Mouse (Mus musculus): ENCODE results near the gene Ccdc57. TPM values are rescaled to one million over a fixed set of nuclear protein-coding genes. Genes with fewer than 3 reads are reported as not detected.

Ccdc57 gene
- polyA plus RNA-seq, 1 experiment from 2014 or later = 1.6 TPM

DNA sequence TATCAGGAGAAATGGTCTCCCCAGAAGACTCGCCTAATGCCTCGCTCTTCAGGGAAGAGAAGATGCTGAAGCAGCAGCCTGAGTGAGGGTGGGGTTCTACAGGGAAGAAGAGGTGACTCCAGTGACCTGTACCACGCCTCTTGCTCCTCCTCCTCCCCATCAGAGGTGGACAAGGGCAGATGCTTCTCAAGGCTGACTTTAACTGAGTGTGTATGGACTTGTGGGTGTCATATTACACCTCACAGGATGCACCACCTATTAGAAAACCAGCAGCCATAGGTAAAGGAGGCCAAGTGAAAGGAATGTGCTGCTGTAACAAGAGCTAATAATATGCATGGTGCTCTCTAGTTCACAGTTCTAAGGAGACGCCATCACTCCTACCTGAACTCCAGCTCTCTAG is 32.9 kb upstream of the Ccdc57 start:
- 81% methylated on average over 4 of the region's 4 CpGs for WGBS (ENCODE audit: insufficient replicate concordance)
- H3K9me3 ChIP-seq (replicated peaks; ENCODE audit: control insufficient read depth, low read length) = no peaks in the 10 kb centered on the region
- no peak overlapping the region for H3K4me2 ChIP-seq (ENCODE audit: low read depth, low read length)
- ATAC-seq (ENCODE audit: low read depth) = no peak
- no peaks in the 10 kb centered on the region for H3K27me3 ChIP-seq (ENCODE audit: control insufficient read depth, insufficient read depth, low read depth, low read length)
- no peak overlapping the region for H3K9ac ChIP-seq (ENCODE audit: low read depth, low read length)
- no peak overlapping the region for H3K27ac ChIP-seq (ENCODE audit: low read length)
- H3K4me1 ChIP-seq (ENCODE audit: control insufficient read depth, low read depth, low read length) = no peaks in the 10 kb centered on the region
- H3K4me3 ChIP-seq (ENCODE audit: low read depth, low read length) = no peak overlapping the region
- peaks cover 89% of the 10 kb centered on the region for H3K36me3 ChIP-seq (ENCODE audit: control insufficient read depth, insufficient read depth)

DNA sequence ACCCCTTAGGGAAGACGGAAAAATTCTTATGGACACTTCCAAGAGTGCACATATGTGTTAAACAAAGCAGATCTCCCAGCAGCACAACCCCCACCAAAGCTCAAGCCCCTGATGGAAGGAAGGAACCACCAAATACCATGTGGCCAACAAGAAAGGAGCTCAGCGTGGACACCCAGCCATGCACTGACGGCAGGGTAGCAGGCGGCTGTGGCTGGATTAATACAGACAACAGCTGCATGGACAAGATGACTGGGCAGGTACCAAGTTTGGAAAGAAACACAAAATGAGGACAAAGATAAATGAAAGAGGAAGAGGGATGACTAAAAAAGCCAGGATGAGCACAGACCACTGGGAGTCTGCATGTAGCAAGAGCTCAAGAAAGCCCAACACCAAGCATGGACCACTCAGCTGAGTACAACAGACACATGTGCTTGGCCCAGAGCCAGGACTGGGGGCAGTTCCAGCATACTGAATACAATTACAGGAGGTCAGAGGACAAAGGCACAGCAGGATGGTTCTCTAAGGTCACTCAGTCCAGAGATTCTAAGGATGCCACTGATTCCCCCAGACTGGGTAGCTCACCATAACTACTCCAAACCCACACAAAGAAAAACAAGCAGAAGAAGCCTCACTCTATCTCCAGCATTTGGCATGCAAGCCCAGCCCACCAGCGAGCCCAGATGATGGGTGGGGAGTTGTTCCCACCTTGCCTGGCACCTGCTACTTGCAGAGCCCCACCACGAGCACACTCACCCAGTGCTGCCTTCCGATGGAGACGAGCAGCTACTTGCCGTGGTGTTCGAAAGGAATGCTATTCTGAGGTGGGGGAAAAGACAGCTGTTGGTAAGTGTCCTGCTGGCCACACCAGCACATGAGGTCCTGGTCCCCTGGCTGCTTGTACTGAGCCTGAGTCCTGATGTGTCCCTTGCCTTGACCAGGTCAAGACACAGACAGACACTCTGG is 31.8 kb upstream of the Ccdc57 start:
- H3K9ac ChIP-seq (ENCODE audit: low read depth, low read length) = no peak overlapping the region
- H3K36me3 ChIP-seq (ENCODE audit: control insufficient read depth, insufficient read depth) = peaks cover 80% of the 10 kb centered on the region
- no peak overlapping the region for H3K27ac ChIP-seq (ENCODE audit: low read length)
- H3K4me1 ChIP-seq (ENCODE audit: control insufficient read depth, low read depth, low read length) = peaks cover under 1% of the 10 kb centered on the region
- ATAC-seq (ENCODE audit: low read depth) = no peak
- H3K27me3 ChIP-seq (ENCODE audit: control insufficient read depth, insufficient read depth, low read depth, low read length) = no peaks in the 10 kb centered on the region
- no peaks in the 10 kb centered on the region for H3K9me3 ChIP-seq (replicated peaks; ENCODE audit: control insufficient read depth, low read length)
- 88% methylated on average over 10 of the region's 10 CpGs for WGBS (ENCODE audit: insufficient replicate concordance)
- no peak overlapping the region for H3K4me3 ChIP-seq (ENCODE audit: low read depth, low read length)
- H3K4me2 ChIP-seq (ENCODE audit: low read depth, low read length) = no peak overlapping the region

DNA sequence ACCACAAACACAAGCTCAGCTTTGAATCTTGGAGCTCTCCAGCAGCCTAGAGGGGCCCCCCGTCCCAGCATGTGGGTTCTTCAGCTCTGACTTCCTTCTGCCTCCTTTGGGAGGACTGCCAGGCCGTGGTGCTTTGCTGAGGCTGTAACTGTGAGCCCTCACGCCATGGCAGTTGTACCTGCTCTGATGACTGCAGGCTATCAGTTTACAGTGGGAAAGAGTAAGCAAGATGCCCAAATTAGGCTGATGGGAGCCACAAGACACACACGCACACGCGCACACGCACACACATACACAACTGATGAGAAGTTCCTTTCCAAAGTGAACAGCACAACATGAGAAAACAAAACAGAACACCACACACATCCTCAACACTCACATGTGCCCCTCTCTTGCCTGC is 30.2 kb upstream of the Ccdc57 start:
- Histone ChIP-seq H3K36me3 (ENCODE audit: control insufficient read depth, insufficient read depth) (peaks cover 74% of the 10 kb centered on the region), H3K4me3 (ENCODE audit: low read depth, low read length) (no peak overlapping the region), H3K27me3 (ENCODE audit: control insufficient read depth, insufficient read depth, low read depth, low read length) (no peaks in the 10 kb centered on the region), H3K9ac (ENCODE audit: low read depth, low read length) (no peak overlapping the region), H3K27ac (ENCODE audit: low read length) (no peak overlapping the region), H3K9me3 (replicated peaks; ENCODE audit: control insufficient read depth, low read length) (no peaks in the 10 kb centered on the region), H3K4me2 (ENCODE audit: low read depth, low read length) (no peak overlapping the region), H3K4me1 (ENCODE audit: control insufficient read depth, low read depth, low read length) (peaks cover 15% of the 10 kb centered on the region)
- 80% methylated on average over 7 of the region's 7 CpGs for WGBS (ENCODE audit: insufficient replicate concordance)
- no peak for ATAC-seq (ENCODE audit: low read depth)

DNA sequence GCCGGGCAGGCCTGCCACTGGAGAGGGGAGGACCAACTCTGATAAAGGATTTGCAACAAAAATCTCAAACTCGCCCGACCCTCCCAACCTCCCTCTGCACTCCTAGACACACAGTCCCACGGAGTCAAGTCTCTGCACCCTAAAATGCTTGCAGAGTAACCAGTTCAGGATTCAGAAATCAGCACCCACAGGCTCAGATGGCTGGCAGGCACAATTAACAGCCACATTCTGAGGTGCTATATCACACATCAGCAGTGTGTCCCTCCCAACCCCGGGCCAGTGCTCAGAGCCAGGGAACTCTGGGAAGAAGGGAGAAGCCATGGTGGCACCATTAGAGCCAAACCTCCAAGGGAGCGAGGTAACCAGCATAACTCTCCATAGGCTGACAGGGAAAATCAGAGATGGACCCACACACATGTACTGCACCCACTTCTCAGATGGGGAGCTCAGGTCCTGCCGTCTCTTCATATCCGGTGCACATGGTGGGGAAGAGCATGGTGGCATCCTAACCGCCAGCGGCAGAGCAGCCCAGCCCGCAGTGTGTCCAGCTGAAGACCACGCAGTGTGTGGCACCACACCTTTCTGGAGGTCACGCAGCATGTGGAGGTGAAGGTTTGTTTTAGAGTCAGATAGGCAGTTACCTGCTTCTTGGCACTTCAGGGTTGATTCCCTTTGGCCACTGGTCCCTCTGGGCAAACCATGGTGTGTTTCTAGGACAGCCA is 29.5 kb upstream of the Ccdc57 start:
- no peak overlapping the region for H3K4me2 ChIP-seq (ENCODE audit: low read depth, low read length)
- no peak overlapping the region for H3K27ac ChIP-seq (ENCODE audit: low read length)
- no peak for ATAC-seq (ENCODE audit: low read depth)
- 81% methylated on average over 13 of the region's 13 CpGs for WGBS (ENCODE audit: insufficient replicate concordance)
- peaks cover 70% of the 10 kb centered on the region for H3K36me3 ChIP-seq (ENCODE audit: control insufficient read depth, insufficient read depth)
- H3K9ac ChIP-seq (ENCODE audit: low read depth, low read length) = no peak overlapping the region
- no peaks in the 10 kb centered on the region for H3K9me3 ChIP-seq (replicated peaks; ENCODE audit: control insufficient read depth, low read length)
- H3K4me1 ChIP-seq (ENCODE audit: control insufficient read depth, low read depth, low read length) = peaks cover 17% of the 10 kb centered on the region
- no peaks in the 10 kb centered on the region for H3K27me3 ChIP-seq (ENCODE audit: control insufficient read depth, insufficient read depth, low read depth, low read length)
- H3K4me3 ChIP-seq (ENCODE audit: low read depth, low read length) = no peak overlapping the region

DNA sequence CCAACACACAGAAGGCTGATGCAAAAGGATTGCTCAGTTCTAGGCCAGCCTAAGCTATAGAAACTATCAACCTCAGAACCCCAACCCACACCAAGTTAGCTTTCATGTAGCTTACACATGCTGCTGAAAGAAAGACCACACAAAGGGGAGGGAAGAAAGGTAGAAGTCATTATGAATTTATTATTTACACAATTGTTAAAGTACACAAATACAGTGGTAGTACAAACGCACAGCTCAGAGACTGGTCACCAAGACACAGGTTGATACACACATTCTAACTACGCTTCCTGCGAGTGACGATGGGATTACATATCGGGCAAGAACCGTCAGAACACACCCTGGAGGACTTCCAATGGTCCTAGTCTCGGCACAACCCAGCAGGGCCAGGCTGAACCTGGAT is 28.9 kb upstream of the Ccdc57 start:
- peaks cover 72% of the 10 kb centered on the region for H3K36me3 ChIP-seq (ENCODE audit: control insufficient read depth, insufficient read depth)
- no peak overlapping the region for H3K27ac ChIP-seq (ENCODE audit: low read length)
- ATAC-seq (ENCODE audit: low read depth) = no peak

DNA sequence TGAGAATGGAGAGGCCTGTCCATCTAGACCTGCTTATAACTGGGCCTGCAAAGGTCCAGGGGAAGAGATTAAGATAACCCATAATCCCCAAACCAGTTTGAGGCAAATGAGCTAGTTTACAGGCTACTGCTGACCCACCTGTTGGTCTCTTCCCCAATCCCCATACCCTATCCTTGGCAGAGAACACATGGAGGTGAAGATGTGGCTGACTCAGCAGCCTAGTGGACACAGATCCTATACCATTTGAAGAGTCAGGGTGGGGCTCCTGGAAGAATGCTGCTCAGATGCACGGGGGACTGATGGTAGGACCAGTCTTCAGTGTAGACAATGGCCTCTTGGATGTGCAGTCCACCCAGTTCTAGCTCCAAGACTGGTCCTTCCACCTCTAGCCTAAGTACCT is 27.6 kb upstream of the Ccdc57 start:
- no peak overlapping the region for H3K9ac ChIP-seq (ENCODE audit: low read depth, low read length)
- no peaks in the 10 kb centered on the region for H3K9me3 ChIP-seq (replicated peaks; ENCODE audit: control insufficient read depth, low read length)
- ATAC-seq (ENCODE audit: low read depth) = no peak
- H3K27ac ChIP-seq (ENCODE audit: low read length) = no peak overlapping the region
- H3K4me2 ChIP-seq (ENCODE audit: low read depth, low read length) = no peak overlapping the region
- no peak overlapping the region for H3K4me3 ChIP-seq (ENCODE audit: low read depth, low read length)
- no peaks in the 10 kb centered on the region for H3K27me3 ChIP-seq (ENCODE audit: control insufficient read depth, insufficient read depth, low read depth, low read length)
- peaks cover 70% of the 10 kb centered on the region for H3K36me3 ChIP-seq (ENCODE audit: control insufficient read depth, insufficient read depth)
- 58% methylated on average over 1 of the region's 1 CpGs for WGBS (ENCODE audit: insufficient replicate concordance)
- peaks cover 17% of the 10 kb centered on the region for H3K4me1 ChIP-seq (ENCODE audit: control insufficient read depth, low read depth, low read length)

More for the DNA sequence above, 28.9 kb upstream of the Ccdc57 start:
- 84% methylated on average over 7 of the region's 7 CpGs for WGBS (ENCODE audit: insufficient replicate concordance)
- Histone ChIP-seq H3K4me2 (ENCODE audit: low read depth, low read length) (no peak overlapping the region), H3K4me1 (ENCODE audit: control insufficient read depth, low read depth, low read length) (peaks cover 17% of the 10 kb centered on the region), H3K4me3 (ENCODE audit: low read depth, low read length) (no peak overlapping the region), H3K9me3 (replicated peaks; ENCODE audit: control insufficient read depth, low read length) (no peaks in the 10 kb centered on the region), H3K27me3 (ENCODE audit: control insufficient read depth, insufficient read depth, low read depth, low read length) (no peaks in the 10 kb centered on the region), H3K9ac (ENCODE audit: low read depth, low read length) (no peak overlapping the region)

DNA sequence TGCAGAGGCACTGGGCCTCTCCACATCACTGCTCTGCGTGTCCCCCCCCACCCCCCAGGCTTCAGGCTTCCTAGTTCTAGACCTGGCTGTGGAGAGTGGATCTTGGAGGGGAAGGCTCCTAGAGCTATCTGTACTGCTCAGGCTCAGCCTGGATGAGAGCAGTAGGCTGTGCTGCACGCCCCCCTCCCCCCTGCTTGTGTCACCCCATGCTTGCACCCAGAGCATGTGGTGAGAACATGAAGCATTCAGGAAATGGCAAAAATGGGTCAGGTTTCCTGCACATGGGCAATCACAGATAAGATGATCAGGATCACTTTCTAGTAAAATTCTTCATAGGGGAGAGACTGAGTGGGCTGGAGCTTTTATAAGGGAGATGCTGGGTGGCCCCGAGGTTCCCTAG is 26.9 kb upstream of the Ccdc57 start:
- H3K4me1 ChIP-seq (ENCODE audit: control insufficient read depth, low read depth, low read length) = peaks cover 19% of the 10 kb centered on the region
- H3K36me3 ChIP-seq (ENCODE audit: control insufficient read depth, insufficient read depth) = peaks cover 64% of the 10 kb centered on the region
- H3K9me3 ChIP-seq (replicated peaks; ENCODE audit: control insufficient read depth, low read length) = no peaks in the 10 kb centered on the region
- H3K4me2 ChIP-seq (ENCODE audit: low read depth, low read length) = no peak overlapping the region
- no peak overlapping the region for H3K9ac ChIP-seq (ENCODE audit: low read depth, low read length)
- H3K27ac ChIP-seq (ENCODE audit: low read length) = no peak overlapping the region
- no peak overlapping the region for H3K4me3 ChIP-seq (ENCODE audit: low read depth, low read length)
- no peak for ATAC-seq (ENCODE audit: low read depth)
- no peaks in the 10 kb centered on the region for H3K27me3 ChIP-seq (ENCODE audit: control insufficient read depth, insufficient read depth, low read depth, low read length)
- 42% methylated on average over 3 of the region's 3 CpGs for WGBS (ENCODE audit: insufficient replicate concordance)

DNA sequence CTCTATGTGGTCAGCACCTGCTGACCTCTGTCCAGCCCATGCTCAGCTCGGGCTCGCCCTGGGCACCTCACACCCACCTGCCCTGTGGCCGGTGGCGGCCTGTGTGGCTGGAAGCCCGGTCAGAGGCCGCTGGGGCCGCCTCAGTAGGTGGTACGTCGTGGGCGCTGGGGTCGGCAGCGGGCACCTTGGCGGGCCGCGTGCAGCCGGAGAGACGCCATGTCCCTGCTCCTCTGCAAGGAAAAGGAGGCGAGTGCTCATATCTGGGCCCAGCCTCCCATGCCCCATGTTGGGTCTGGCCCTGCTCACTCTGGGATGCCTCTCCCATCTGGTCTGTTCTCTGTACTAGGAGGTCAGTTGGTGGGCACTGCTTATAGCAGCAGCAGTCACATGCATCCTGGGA is 26.4 kb upstream of the Ccdc57 start:
- no peak for ATAC-seq (ENCODE audit: low read depth)
- 85% methylated on average over 18 of the region's 18 CpGs for WGBS (ENCODE audit: insufficient replicate concordance)
- Histone ChIP-seq H3K4me1 (ENCODE audit: control insufficient read depth, low read depth, low read length) (peaks cover 21% of the 10 kb centered on the region), H3K27ac (ENCODE audit: low read length) (no peak overlapping the region), H3K4me3 (ENCODE audit: low read depth, low read length) (no peak overlapping the region), H3K27me3 (ENCODE audit: control insufficient read depth, insufficient read depth, low read depth, low read length) (no peaks in the 10 kb centered on the region), H3K36me3 (ENCODE audit: control insufficient read depth, insufficient read depth) (peaks cover 60% of the 10 kb centered on the region), H3K9me3 (replicated peaks; ENCODE audit: control insufficient read depth, low read length) (no peaks in the 10 kb centered on the region), H3K9ac (ENCODE audit: low read depth, low read length) (no peak overlapping the region), H3K4me2 (ENCODE audit: low read depth, low read length) (no peak overlapping the region)

DNA sequence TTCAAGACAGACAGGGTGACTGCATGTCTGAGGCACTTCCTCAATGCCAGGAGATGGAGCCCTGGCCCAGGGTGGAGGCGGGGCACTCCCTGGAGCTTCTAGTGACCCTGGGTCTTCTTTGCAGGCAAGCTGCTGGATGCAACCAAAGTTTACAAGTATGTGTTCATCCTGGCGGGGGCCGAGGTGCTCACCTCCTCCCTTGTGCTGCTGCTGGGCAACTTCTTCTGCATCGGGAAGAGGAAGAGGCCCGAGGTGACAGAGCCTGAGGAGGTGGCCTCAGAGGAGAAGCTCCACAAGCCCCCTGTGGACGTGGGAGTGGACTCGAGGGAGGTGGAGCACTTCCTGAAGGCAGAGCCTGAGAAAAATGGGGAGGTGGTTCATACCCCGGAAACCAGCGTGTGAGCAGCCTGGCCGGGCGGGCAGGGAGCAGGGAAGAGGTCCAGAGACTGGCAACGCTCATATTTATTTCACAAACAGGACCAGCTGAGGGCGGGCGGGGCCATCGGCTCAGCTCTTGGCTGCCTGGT is 25.1 kb upstream of the Ccdc57 start:
- Histone ChIP-seq H3K36me3 (ENCODE audit: control insufficient read depth, insufficient read depth) (peaks cover 47% of the 10 kb centered on the region), H3K4me3 (ENCODE audit: low read depth, low read length) (no peak overlapping the region), H3K9ac (ENCODE audit: low read depth, low read length) (no peak overlapping the region), H3K4me1 (ENCODE audit: control insufficient read depth, low read depth, low read length) (peaks cover 31% of the 10 kb centered on the region), H3K9me3 (replicated peaks; ENCODE audit: control insufficient read depth, low read length) (no peaks in the 10 kb centered on the region), H3K27ac (ENCODE audit: low read length) (0 out of 2 replicates have a peak overlapping the region, but pooled peaks have one; percentile 29), H3K4me2 (ENCODE audit: low read depth, low read length) (no peak overlapping the region), H3K27me3 (ENCODE audit: control insufficient read depth, insufficient read depth, low read depth, low read length) (no peaks in the 10 kb centered on the region)
- WGBS (ENCODE audit: insufficient replicate concordance) = 52% methylated on average over 15 of the region's 15 CpGs
- ATAC-seq (ENCODE audit: low read depth) = no peak

Data from liver, embryonic 16.5 days (tissue).